Mouse (Mus musculus) cerebellum, adult 9-11 months (tissue): ENCODE measurements at regions not wholly inside any gene's neighbourhood (a gene's known extent, or its start where the extent isn't known, plus 50 kb on each side); places are given as distances from the start of the nearest gene placed in this dataset.
A peak's percentile ranks its signal among the peaks of the same experiment; 100 is the strongest.

Source experiments
- DNase-seq: peaks from one replicate; pipeline ENCODE4 v3.0.0; 2022

DNA sequence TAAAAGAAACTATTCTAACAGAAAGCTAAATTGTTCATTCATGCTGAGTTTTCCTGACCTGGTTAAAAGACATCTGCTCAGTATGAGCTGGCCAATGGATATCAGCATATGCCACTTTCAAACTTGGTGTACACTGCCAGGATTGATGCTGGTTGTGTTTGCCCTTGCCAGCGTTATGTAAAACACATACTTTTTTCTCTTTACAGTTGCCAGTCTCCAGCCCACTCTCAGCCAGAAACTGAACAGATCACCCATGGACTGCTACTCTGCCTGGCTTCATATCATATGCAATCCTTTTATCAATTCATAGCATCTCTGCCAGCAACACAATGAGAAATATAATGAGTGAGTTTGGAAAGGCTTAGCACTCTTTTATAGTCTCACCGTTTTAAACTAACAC lies 940.7 kb upstream of the Epha6 start:
- peak; percentile 83 for DNase-seq

DNA sequence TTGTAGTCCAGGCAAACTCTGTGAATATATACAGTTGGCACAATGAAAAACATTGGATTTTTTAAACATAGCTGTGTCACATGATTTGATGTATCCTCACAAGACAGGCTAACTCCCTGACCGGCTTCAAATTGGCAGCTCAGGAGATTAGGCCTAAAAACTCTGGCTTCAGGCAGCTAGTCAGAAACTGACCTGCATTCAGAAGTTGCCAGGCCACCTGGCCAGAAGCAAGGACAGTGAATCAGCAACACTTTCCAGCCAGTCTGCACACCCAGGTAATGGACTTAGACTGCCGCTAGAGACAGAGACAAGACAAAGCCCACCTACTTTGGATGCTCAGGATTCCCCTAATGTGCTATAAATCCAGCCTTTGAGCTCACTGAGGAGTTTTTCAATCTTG lies 929.4 kb upstream of the Epha6 start:
- DNase-seq = peak; percentile 26
